Mouse (Mus musculus) kidney, adult 2 months (tissue): ENCODE measurements around the gene Rufy1.

Experiments
- CTCF ChIP-seq: fragments of 200-500 bp; conservative IDR thresholded peaks from 2 replicates; pipeline ENCODE4 v1.5.1; 2011; ENCODE audit warnings: low read depth, mild to moderate bottlenecking, control low read depth, low read length, moderate library complexity, mixed read lengths; ENCODE audit not compliant: insufficient read depth, insufficient read length
- POLR2A ChIP-seq: fragments of 200-500 bp; IDR thresholded peaks from one replicate; pipeline ENCODE4 v1.6.1; 2011; ENCODE audit warnings: low read depth, low read length, control low read depth

GRCm38 (mm10) chr11:50432896-50433295, 2.0 kb upstream of the Rufy1 start:
- TF ChIP-seq POLR2A (no peak), CTCF (no peak)
